In genomic region chr4:97626002-97626720, GRCm38 (mm10) we compare ENCODE assay signal across 12 mouse cellular contexts.
DNase-seq lines count a peak whose midpoint lies in the region; ATAC-seq and TF ChIP-seq lines count a peak whose summit lies in the region.
"Had no signal": no experiment of that assay in that cellular context is flagged by ENCODE, and none has a peak within 500 bp of the region (broad histone marks: within the 10 kb centered on the region; RNA-seq: fewer than 3 reads in every experiment).

No protein-coding gene starts in this region.

- H3K4me3 ChIP-seq in kidney, embryonic 16.5 days (ENCODE audit: low read length): no peak overlapping the region
- H3K4me3 ChIP-seq in stomach, embryonic 16.5 days (replicated peaks; ENCODE audit: low read length): no peak overlapping the region
- H3K4me3 ChIP-seq in stomach, postnatal 0 days (ENCODE audit: low read depth, low read length): no peak overlapping the region
- no peak overlapping the region for H3K4me3 ChIP-seq in hindbrain, embryonic 10.5 days
- H3K4me3 ChIP-seq in intestine, embryonic 16.5 days (ENCODE audit: low read length): no peak overlapping the region

- DNase-seq in kidney, adult 18-20 months: no peak
- DNase-seq in stomach, postnatal 0 days (ENCODE audit: low spot score): no peak
- DNase-seq in hindbrain, embryonic 10.5 days (ENCODE audit: low spot score): no peak
- no peak for DNase-seq in right cerebral cortex, postnatal 4 days
- DNase-seq: cerebellum, adult 8-10 months; kidney, postnatal 36 days had no signal

- H3K36me3 ChIP-seq in kidney, embryonic 16.5 days (ENCODE audit: insufficient read depth, low read length): no peaks in the 10 kb centered on the region
- H3K36me3 ChIP-seq in stomach, embryonic 16.5 days (ENCODE audit: control insufficient read depth, insufficient read depth, low read length): no peaks in the 10 kb centered on the region
- H3K36me3 ChIP-seq in stomach, postnatal 0 days (ENCODE audit: control insufficient read depth, insufficient read depth, low read length): no peaks in the 10 kb centered on the region
- H3K36me3 ChIP-seq in hindbrain, embryonic 10.5 days: no peaks in the 10 kb centered on the region
- no peaks in the 10 kb centered on the region for H3K36me3 ChIP-seq in intestine, embryonic 16.5 days (ENCODE audit: control insufficient read depth, insufficient read depth, low read length)

- no peaks in the 10 kb centered on the region for H3K27me3 ChIP-seq in kidney, embryonic 16.5 days (ENCODE audit: insufficient read depth, low read length)
- no peaks in the 10 kb centered on the region for H3K27me3 ChIP-seq in stomach, embryonic 16.5 days (ENCODE audit: control insufficient read depth, insufficient read depth, low read length)
- H3K27me3 ChIP-seq in stomach, postnatal 0 days (ENCODE audit: control insufficient read depth, insufficient read depth, low read length): no peaks in the 10 kb centered on the region
- no peaks in the 10 kb centered on the region for H3K27me3 ChIP-seq in hindbrain, embryonic 10.5 days (ENCODE audit: insufficient read depth, poor library complexity, severe bottlenecking)
- H3K27me3 ChIP-seq in intestine, embryonic 16.5 days (replicated peaks; ENCODE audit: control insufficient read depth, insufficient read depth, low read length): no peaks in the 10 kb centered on the region

- no peak overlapping the region for H3K9ac ChIP-seq in kidney, embryonic 16.5 days (replicated peaks; ENCODE audit: low read length)
- no peak overlapping the region for H3K9ac ChIP-seq in stomach, embryonic 16.5 days (ENCODE audit: low read length)
- no peak overlapping the region for H3K9ac ChIP-seq in stomach, postnatal 0 days (ENCODE audit: low read length)
- no peak overlapping the region for H3K9ac ChIP-seq in intestine, embryonic 16.5 days (ENCODE audit: low read depth, low read length)

- ATAC-seq in kidney, embryonic 16.5 days (ENCODE audit: low FRiP score, low TSS enrichment): peak; percentile 28; the same call in 1 of the 2 replicates
- 0 out of 2 replicates have a peak, but pooled peaks have one; percentile 17 for ATAC-seq in stomach, embryonic 16.5 days (ENCODE audit: insufficient read depth, low FRiP score)
- no peak for ATAC-seq in stomach, postnatal 0 days (ENCODE audit: low FRiP score, low TSS enrichment)
- no peak for ATAC-seq in frontal cortex, adult (ENCODE audit: low TSS enrichment)
- no peak for ATAC-seq in intestine, embryonic 16.5 days
- ATAC-seq: CD4-positive, CD25-positive, alpha-beta regulatory T cell, adult 4 months had no signal

- H3K4me1 ChIP-seq in kidney, embryonic 16.5 days (ENCODE audit: insufficient read depth, low read length): peaks cover 25% of the 10 kb centered on the region
- H3K4me1 ChIP-seq in stomach, embryonic 16.5 days (ENCODE audit: control insufficient read depth, insufficient read depth, low read length): no peaks in the 10 kb centered on the region
- H3K4me1 ChIP-seq in stomach, postnatal 0 days (replicated peaks; ENCODE audit: control insufficient read depth, insufficient read depth): no peaks in the 10 kb centered on the region
- peaks cover 33% of the 10 kb centered on the region for H3K4me1 ChIP-seq in hindbrain, embryonic 10.5 days (replicated peaks)
- peaks cover 4% of the 10 kb centered on the region for H3K4me1 ChIP-seq in intestine, embryonic 16.5 days (ENCODE audit: control insufficient read depth, insufficient read depth, low read length)

- peak overlapping the region; percentile 25; the same call in 1 of the 2 replicates for H3K27ac ChIP-seq in kidney, embryonic 16.5 days (ENCODE audit: low read length)
- no peak overlapping the region for H3K27ac ChIP-seq in stomach, embryonic 16.5 days (ENCODE audit: low read length)
- no peak overlapping the region for H3K27ac ChIP-seq in stomach, postnatal 0 days (replicated peaks)
- peak overlapping the region; percentile 79 for H3K27ac ChIP-seq in hindbrain, embryonic 10.5 days
- H3K27ac ChIP-seq in intestine, embryonic 16.5 days (ENCODE audit: low read length): no peak overlapping the region

- no peak for TF ChIP-seq EP300 in stomach, postnatal 0 days (optimal IDR thresholded peaks at IDR 0.05)

- 24% methylated on average over 16 of the region's 16 CpGs for WGBS in kidney, embryonic 16.5 days
- 37% methylated on average over 16 of the region's 16 CpGs for WGBS in stomach, embryonic 16.5 days
- 41% methylated on average over 16 of the region's 16 CpGs for WGBS in stomach, postnatal 0 days
- WGBS in hindbrain, embryonic 10.5 days: 41% methylated on average over 16 of the region's 16 CpGs
- 36% methylated on average over 16 of the region's 16 CpGs for WGBS in intestine, embryonic 16.5 days

- H3K9me3 ChIP-seq in kidney, embryonic 16.5 days (ENCODE audit: low read length): no peaks in the 10 kb centered on the region
- H3K9me3 ChIP-seq in stomach, embryonic 16.5 days (replicated peaks; ENCODE audit: control insufficient read depth, low read length): no peaks in the 10 kb centered on the region
- no peaks in the 10 kb centered on the region for H3K9me3 ChIP-seq in stomach, postnatal 0 days (ENCODE audit: control insufficient read depth, low read length)
- H3K9me3 ChIP-seq in hindbrain, embryonic 10.5 days: no peaks in the 10 kb centered on the region
- H3K9me3 ChIP-seq in intestine, embryonic 16.5 days (ENCODE audit: control insufficient read depth, low read length): no peaks in the 10 kb centered on the region

- 0 out of 2 replicates have a peak overlapping the region, but pooled peaks have one; percentile 4 for H3K4me2 ChIP-seq in kidney, embryonic 16.5 days (replicated peaks; ENCODE audit: low read depth, low read length)
- no peak overlapping the region for H3K4me2 ChIP-seq in stomach, embryonic 16.5 days (ENCODE audit: low read depth, low read length)
- H3K4me2 ChIP-seq in stomach, postnatal 0 days (replicated peaks; ENCODE audit: low read depth): no peak overlapping the region
- H3K4me2 ChIP-seq in intestine, embryonic 16.5 days (ENCODE audit: low read depth, low read length): no peak overlapping the region
- H3K4me2 ChIP-seq: heart, embryonic 11.5 days had no signal

- no peak for TF ChIP-seq CTCF in stomach, postnatal 0 days (IDR thresholded peaks at IDR 0.05; ENCODE audit: low read depth)

Comparison
In these comparisons a context has a peak if more than half of its experiments do, and no peak if none do; other contexts are left out.
1. ATAC-seq: peak in kidney, embryonic 16.5 days (single experiment) and stomach, embryonic 16.5 days (single experiment); none in stomach, postnatal 0 days (single experiment), frontal cortex, adult (single experiment) and intestine, embryonic 16.5 days (single experiment).
2. H3K27ac ChIP-seq: peak in kidney, embryonic 16.5 days (single experiment) and hindbrain, embryonic 10.5 days (single experiment); none in stomach, embryonic 16.5 days (single experiment), stomach, postnatal 0 days (single experiment) and intestine, embryonic 16.5 days (single experiment).